Mouse (Mus musculus) cerebellum, adult 2 months (tissue): Measurements from ENCODE around the gene Abl1.

ENCODE experiments used
- CTCF ChIP-seq: fragments of 200-500 bp; IDR thresholded peaks from 2 replicates; pipeline ENCODE4 v1.5.1; 2011; ENCODE audit warnings: low read depth, mild to moderate bottlenecking, control low read depth, low read length, moderate library complexity, borderline replicate concordance; ENCODE audit not compliant: insufficient read depth
- POLR2A ChIP-seq: fragments of 200-500 bp; IDR thresholded peaks from 2 replicates; pipeline ENCODE4 v1.6.1; 2011; ENCODE audit warnings: low read length, control low read depth, borderline replicate concordance; ENCODE audit not compliant: insufficient read depth

DNA sequence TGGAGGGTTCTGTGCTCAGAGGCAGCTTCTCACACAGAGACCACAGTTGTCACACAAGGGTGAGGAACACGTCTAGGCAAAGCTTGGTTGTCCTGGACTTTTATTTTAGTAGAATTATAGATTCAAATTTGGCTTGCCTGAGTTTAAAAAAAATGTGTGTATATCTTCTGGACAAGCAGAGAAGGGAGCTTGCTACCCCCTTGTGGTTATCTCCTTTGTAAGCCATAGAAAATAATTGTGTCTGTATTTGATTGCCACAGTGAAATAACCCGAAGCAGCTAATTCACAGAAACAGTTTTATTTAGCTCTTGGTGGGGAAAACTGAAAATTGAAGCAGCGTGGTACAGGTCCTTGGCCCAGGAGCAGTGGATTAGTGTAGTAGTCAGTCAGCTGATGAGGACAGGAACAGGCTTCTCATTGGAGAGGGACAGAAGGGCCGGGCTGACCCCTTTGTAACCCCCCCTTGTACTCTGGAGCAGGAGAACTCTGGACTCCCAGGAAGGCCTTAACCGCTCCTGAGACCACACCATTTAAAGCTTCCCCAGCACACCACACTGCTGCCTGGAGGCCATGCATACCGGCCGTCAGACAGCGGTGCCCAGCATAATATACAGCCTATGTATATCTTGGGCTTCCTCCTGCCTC is 94.9 kb downstream of the Abl1 start:
- TF ChIP-seq POLR2A (no peak), CTCF (no peak)
